Mouse (Mus musculus): ENCODE results near the gene Scaf1.

Gene Scaf1

DNA sequence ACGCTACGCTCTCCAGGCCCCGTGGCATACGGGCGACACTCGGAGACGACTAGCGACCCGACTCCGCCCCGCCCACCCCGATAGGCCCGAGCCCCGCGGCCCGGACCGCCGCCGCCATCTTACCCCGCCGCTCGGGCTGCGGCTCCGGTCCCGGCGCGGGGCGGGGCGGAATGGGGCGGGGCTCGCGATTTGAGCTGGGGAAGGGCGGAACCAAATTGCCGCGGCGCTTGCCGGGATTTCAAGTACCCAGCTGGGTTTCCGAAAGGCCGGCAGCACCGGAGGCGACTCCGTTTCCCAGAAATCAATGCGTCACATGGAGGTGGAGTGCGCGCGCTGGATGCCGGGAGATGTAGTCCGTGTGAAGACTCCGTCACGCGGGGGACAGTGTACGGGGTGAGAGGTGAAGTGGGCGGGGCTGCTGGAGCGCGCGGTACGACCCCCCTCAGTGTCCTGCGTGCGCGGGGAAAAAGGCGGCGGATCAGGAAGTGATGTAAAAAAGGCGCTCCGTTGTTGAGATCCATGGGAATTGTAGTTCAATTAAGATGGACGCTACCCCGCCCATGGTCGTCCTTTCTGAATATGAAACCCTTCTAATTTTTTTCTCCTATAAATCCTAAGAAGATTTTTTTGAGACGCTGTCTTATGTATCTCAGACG, at the start of gene Scaf1:
Scaf1 (minus strand) TSS at position 407 of the 656 bp plus-strand sequence.
- CTCF ChIA-PET, result interaction anchor here (0.6 to 0.8 kb wide), 7 partner anchors 19 to 689 kb away, joined by 3 to 19 read pairs (median 4); partner anchors contain the start of genes Dbp and Irf3

- CTCF ChIA-PET, result no interaction called here
Measured at GRCm38 (mm10) chr7:45062239-45062835, 46.2 kb upstream of the Scaf1 start, which contains the start of the genes Nosip and Prrg2. Gene Nosip (plus strand): TSS chr7:45062429. Gene Prrg2 (minus strand): TSS chr7:45062677.

DNA sequence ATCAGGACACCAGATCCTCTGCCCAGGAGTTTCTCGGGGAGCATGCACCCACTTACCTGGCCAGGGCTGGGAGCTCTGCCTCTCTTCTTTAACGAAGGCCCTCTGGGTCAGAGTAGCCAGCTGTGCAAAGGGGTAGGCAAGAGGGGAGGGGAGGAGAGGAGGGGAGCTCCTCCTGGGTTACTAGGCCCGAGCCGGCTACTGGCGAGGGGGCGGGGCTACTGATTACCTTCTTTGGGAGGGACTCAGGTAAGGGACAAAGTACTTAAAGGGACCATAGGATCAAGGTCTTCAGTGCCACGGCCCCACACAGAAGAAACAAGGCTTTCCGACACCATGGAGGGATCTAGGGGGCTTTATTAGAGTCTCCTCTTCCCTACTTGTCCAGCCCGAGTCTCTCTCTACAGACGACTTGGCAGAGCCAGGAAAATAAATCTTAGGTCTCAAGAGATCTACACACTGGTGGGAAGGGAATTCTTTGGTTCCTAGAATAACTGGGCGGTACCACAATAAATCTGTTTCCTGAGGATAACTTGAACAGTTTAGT, 45.4 kb upstream of the Scaf1 start:
- CTCF ChIA-PET, result no interaction called here

DNA sequence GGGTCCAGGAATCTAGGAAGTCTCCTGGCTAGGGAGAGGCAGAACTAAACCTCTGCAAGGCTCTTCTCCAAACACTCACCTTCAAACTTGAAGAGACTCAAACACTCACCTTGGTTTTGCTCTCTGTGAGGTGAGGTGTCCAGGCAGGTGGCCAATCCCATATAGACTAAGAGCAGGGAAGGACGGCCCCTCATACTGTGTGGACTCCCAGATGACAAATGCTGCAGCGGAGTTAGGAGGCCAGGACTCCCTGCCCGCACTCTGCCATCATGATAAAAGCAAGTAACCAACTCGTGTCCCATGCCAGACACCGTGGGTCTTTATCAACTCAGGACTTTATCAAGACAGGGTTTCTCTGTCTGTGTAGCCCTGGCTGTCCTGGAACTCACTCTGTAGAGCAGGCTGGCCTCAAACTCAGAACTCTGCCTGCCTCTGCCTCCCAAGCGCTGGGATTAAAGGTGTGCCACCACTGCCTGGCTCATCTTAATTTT, 44.5 kb upstream of the Scaf1 start:
- CTCF ChIA-PET, result no interaction called here

GRCm38 (mm10) chr7:45058607-45059571, 42.7 kb upstream of the Scaf1 start:
- CTCF ChIA-PET, result no interaction called here

- CTCF ChIA-PET, result no interaction called here
Measured at GRCm38 (mm10) chr7:45056972-45057348, 40.8 kb upstream of the Scaf1 start.

DNA sequence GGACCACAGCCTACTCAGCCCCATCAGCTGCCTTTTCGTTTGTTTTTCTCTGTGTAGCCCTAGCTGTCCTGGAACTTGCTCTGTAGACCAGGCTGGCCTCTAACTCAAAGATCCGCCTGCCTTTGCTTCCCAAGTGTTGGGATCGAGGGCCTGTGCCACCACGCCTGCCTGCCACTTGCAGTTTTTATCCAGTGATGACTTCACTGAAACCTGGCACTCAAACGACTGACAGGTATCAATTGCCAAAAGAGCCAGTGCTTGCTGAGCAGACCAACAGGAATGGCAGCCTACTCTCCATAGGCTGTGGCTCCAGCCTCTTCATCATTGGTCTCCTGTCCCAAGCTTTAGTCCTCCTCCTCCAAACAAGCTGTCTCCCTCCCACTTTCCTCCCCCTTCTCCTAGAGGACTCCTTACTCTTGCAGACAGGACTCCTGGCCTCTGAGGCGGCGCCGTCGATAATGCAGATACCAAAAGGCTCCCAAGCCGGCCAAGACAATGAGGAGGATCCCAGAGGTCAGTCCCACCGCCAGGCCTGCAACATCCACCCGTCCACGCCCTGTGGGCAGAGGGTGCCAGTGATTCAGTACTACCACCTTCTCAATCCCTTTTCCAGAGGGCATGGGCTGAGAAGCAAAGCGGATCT, 40.3 kb upstream of the Scaf1 start:
- CTCF ChIA-PET, result no interaction called here

- CTCF ChIA-PET, result no interaction called here
Measured at GRCm38 (mm10) chr7:45053931-45054510, 37.9 kb upstream of the Scaf1 start.

DNA sequence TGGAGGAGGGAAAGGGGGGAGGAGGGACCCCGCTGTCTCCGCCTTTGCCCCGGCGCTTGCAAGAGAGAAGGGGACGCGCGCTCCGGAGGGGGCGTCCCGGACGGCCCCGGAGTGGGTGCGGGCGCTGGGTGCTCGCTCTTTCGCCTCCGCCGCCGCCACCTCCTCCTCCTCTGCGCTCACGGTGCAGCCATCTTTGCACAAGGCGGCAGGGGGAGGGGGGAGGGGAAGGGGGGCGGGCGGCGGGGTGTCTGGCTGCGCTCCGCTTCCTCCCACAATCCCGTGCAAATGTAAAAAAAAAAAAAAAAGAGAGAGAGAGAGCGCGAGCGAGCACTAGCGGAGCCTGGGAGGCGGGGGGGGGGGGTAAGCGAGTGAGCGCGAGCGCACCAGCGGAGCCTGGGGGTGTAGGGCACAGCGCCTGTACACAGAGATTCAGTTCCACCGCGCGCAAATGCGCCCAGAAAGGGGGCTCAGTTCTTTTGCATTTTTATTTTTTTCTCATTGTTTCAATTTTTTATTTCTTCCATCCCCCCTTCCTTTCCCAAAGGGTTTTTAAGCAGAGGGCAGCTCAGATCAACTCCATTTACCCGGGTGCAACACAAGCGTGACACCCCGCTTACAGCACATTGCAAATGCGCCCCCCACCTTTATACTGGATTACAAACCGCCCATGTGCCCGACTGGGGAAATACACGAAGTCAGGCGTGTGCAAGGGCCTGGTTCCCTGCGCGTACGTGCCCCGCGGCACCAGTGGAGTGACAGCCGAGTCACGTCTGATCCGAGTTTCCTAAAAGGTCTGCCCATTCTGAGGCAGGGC, 37.2 kb upstream of the Scaf1 start:
- CTCF ChIA-PET, result no interaction called here

- CTCF ChIA-PET, result interaction anchor here (0.6 kb wide), 1 partner anchor 178 kb away, joined by 4 read pairs; no protein-coding TSS in a partner anchor
Measured at GRCm38 (mm10) chr7:45052862-45053116, 36.6 kb upstream of the Scaf1 start, which contains the start of gene Prr12. Gene Prr12 (minus strand): TSS chr7:45052881.

GRCm38 (mm10) chr7:45052181-45052861, 36.2 kb upstream of the Scaf1 start:
- CTCF ChIA-PET, result interaction anchor here (0.6 kb wide), 1 partner anchor 179 kb away, joined by 4 read pairs; no protein-coding TSS in a partner anchor

- CTCF ChIA-PET, result interaction anchor here (0.7 kb wide), 1 partner anchor 12 kb away, joined by 4 read pairs; no protein-coding TSS in a partner anchor
Measured at GRCm38 (mm10) chr7:45051601-45051974, 35.4 kb upstream of the Scaf1 start.

DNA sequence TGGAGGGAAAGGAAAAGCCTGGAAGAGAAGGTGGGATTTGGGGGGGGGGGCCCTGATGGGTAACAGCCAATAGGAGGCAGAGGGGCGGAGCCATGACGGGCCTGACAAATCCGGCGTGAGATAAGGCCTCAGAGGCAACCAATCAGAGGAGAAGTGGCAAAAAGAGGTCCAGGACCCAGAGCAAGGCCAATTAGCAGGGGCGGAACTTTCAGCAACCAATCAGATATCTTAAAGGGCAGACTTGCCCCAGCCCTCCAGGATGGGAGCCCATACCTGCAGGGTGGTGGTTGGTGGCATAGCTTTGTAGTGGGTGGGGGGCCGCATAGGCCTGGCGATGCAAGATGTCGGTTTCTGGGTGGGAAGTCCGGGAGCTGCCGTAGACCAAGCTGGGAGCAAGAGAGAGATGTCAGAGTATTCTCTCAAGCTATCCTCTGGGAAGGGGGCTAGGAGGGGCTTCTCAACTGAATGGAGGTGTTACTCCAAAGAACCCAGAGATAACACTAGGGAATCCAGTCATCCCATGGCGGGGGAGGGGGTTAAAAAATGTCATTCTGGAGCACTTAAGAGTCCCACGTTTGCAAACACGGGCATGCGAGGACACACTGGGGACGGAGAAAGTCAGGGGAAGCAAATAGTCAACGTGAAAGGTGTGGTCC, 34.9 kb upstream of the Scaf1 start:
- CTCF ChIA-PET, result interaction anchor here (0.7 kb wide), 1 partner anchor 13 kb away, joined by 4 read pairs; no protein-coding TSS in a partner anchor

GRCm38 (mm10) chr7:45048923-45049657, 32.9 kb upstream of the Scaf1 start:
- CTCF ChIA-PET, result no interaction called here

DNA sequence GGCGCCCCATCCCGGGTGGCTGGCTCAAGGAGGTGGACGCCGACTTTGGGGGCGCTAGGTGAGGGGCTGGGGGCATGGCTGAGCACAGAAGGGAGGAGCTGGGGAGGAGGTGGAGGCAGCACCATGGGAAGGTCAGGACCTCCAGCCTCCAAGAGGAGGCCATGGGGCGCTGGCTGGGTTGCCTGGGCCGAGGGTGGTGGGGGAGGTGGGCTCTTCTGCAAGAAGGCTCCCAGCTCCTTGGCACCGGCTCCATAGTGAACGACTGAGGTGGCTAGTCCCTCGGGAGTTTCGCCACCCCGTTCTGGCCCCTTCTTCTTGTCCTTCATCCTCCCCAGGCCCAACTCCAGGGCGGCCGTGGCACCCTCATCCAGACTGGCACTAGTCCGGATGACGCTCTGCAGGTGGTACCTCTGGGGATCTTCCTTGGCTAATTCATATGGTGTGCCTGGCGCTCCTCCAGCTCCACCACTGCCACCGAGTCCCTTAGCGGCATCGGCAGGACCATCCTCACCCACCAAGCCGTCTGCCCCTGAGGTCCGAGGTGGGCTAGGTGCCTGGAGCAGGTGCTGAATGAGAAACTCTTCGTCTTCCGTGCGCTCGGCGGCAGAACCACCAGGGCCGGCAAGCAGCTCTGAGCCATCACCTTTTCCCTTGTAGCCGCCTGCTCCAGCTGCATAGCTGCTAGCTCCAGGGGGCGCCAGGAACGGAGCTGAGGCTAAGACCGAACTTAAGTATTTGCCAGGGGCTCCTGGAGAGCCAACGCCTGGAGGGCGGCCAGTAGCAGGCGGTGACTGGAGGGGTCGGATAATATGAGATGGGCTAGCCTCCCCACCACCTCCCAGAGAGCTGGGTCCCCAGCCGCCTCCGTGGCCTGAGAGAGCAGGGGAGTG, 32.1 kb upstream of the Scaf1 start:
- CTCF ChIA-PET, result no interaction called here

DNA sequence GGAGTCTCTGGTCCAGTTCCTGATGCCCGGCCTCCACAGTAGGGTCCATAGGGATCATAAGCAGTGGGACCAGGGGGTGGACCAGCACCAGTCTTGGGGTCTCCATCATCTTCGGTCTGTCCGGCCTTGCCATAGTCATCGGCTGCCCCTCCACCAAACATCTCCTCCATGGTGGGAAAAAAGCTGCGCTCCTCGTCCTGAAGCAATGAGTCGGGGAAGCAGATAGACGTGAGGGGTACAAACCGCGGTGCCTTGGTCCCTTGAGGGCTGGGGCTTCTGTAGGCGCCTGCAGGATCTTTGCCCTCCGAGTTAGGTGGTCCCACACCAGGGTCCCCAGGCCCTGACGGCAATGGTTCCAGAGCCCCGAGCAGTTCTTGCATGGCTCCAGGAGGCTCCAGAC, 31.3 kb upstream of the Scaf1 start:
- CTCF ChIA-PET, result no interaction called here

DNA sequence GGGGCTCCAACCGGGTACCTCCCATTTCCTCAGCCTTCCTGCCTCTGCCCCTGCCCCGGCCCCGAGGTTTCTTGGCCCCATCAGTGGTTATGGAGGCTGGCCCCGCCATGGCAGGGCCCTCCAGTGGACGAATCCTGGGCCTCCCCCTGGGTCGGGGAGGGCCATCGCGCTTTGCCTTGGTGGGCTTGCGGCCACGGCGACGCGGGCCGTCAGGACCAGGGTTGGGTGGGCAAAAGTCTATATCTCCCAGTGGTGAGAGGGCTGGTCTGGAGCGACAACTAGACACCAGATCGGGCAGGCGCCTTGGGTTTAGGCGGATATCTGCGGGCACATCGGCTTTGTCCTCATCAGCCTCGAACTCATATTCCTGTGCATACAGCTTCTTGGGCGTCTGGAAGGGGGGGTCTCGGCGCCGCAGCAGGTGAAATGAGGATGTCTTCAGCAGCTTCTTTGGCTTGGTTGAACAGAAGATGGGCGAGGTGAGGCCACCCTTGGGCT, 30.7 kb upstream of the Scaf1 start:
- CTCF ChIA-PET, result no interaction called here

Data from spleen, embryonic (tissue).